Mouse (Mus musculus): Measurements from ENCODE around the gene Fancc. TPM values are rescaled to one million over a fixed set of nuclear protein-coding genes. Genes with fewer than 3 reads are reported as not detected.

The Fancc gene
- polyA plus RNA-seq, 1 experiment from 2014 or later = 16.1 TPM

DNA sequence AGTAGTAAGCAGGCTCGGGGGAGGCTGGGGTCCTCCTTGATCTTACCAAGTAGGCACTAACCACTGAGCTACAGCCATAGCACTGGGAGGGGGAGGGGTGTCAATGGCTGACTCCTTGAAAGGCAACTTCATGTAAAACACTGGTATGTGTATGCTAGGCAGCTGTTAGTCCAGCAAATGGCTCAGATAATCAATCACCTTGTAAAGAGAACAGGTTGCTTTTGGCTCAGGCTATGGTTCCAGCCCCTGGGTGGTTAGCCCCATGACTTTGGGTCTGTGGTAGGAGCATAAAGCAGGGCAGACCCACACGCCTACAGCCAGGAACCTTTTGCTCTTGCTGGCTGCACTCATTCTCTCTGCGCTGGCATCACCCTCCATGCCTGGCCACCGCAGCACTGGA lies 207.0 kb downstream of the Fancc start:
- peaks cover 22% of the 10 kb centered on the region for H3K4me1 ChIP-seq
- H3K36me3 ChIP-seq (replicated peaks) = no peaks in the 10 kb centered on the region
- no peak for ATAC-seq (replicated peaks)
- WGBS = 88% methylated on average over 4 of the region's 4 CpGs
- no peaks in the 10 kb centered on the region for H3K27me3 ChIP-seq (replicated peaks)
- no peak overlapping the region for H3K9ac ChIP-seq
- no peak overlapping the region for H3K4me3 ChIP-seq
- H3K27ac ChIP-seq = no peak overlapping the region
- H3K4me2 ChIP-seq = no peak overlapping the region
- H3K9me3 ChIP-seq = no peaks in the 10 kb centered on the region

DNA sequence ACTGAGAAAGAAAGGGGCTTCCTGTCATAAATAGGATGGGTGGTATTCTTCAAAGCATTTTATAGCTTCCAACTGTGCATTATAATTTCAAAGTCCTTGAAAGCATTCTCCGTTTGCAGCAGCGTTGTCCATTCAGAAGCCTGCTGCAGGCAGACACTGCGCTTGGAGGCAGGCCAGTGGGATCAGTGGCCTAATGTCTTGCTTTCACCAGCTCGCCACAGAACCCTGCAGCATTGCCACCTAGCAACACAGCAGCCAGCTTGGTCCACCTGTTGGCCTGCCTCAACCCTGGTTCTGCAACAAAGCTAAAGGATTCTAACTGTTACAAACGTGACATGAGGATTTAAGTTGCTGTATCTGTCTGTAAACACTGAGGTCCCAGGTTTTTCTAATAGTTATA lies 207.4 kb downstream of the Fancc start:
- Histone ChIP-seq H3K27me3 (replicated peaks) (no peaks in the 10 kb centered on the region), H3K4me2 (no peak overlapping the region), H3K27ac (no peak overlapping the region), H3K9ac (no peak overlapping the region), H3K36me3 (replicated peaks) (no peaks in the 10 kb centered on the region), H3K9me3 (no peaks in the 10 kb centered on the region), H3K4me3 (no peak overlapping the region), H3K4me1 (peaks cover 19% of the 10 kb centered on the region)
- ATAC-seq (replicated peaks) = no peak
- WGBS = 42% methylated on average over 5 of the region's 5 CpGs

DNA sequence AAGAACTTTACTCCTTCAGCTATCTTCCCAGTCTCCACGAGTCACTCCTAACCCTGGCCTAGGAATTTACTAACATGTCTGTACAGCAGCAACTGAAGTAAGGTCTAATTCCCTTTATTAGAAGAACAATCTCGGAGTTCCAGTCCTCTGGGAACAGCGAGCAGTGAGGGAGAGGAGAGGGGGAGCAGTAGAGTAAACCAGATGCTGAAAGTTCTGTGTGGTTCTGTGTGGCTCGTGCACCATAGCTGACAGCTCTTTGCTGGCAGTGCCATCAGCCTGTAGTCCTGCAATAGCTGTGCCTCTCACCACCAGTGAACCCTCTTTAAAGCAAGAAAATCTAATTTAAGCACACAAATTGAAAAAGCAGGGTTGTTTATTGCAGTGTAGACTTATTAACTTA lies 207.9 kb downstream of the Fancc start:
- no peaks in the 10 kb centered on the region for H3K9me3 ChIP-seq
- H3K4me3 ChIP-seq = no peak overlapping the region
- H3K27me3 ChIP-seq (replicated peaks) = no peaks in the 10 kb centered on the region
- H3K4me1 ChIP-seq = peaks cover 14% of the 10 kb centered on the region
- WGBS = 58% methylated on average over 4 of the region's 4 CpGs
- ATAC-seq (replicated peaks) = no peak
- H3K27ac ChIP-seq = peak overlapping the region; percentile 9; the same call in 1 of the 2 replicates
- no peak overlapping the region for H3K4me2 ChIP-seq
- no peak overlapping the region for H3K9ac ChIP-seq
- no peaks in the 10 kb centered on the region for H3K36me3 ChIP-seq (replicated peaks)

DNA sequence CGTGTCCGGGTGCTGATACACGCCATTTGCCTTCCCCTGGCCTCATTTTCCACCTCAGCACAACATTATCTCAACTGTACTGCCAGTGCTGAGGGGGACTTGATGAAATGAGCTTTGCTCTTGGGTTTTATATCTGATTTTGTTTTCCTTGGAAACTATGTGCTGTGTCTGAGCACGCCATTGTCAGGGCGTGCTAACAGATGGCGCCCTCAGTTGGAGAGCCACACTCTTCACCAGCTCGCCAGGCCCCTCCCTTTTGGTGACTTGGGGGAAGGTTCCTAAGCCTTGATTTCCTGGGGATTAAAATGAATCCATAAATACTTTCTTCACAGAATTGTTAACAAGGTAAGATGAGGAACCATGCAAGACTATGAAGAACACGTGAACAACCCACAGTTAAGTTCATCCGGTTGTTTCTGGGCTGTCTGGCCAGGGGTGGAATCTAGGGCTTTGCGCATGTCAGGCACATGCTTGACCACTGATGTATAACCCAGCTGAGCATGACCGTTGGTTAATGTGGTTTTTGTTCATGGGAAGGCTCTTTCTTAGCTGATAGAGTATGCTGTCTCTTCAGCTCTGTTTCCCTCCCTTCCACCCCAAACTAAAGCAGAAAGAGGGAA lies 210.5 kb downstream of the Fancc start:
- 86% methylated on average over 11 of the region's 11 CpGs for WGBS
- H3K4me2 ChIP-seq = no peak overlapping the region
- peaks cover 13% of the 10 kb centered on the region for H3K4me1 ChIP-seq
- no peak overlapping the region for H3K9ac ChIP-seq
- no peaks in the 10 kb centered on the region for H3K9me3 ChIP-seq
- no peak overlapping the region for H3K27ac ChIP-seq
- no peaks in the 10 kb centered on the region for H3K27me3 ChIP-seq (replicated peaks)
- no peaks in the 10 kb centered on the region; the same call in 1 of the 2 replicates for H3K36me3 ChIP-seq (replicated peaks)
- H3K4me3 ChIP-seq = no peak overlapping the region
- no peak for ATAC-seq (replicated peaks)

DNA sequence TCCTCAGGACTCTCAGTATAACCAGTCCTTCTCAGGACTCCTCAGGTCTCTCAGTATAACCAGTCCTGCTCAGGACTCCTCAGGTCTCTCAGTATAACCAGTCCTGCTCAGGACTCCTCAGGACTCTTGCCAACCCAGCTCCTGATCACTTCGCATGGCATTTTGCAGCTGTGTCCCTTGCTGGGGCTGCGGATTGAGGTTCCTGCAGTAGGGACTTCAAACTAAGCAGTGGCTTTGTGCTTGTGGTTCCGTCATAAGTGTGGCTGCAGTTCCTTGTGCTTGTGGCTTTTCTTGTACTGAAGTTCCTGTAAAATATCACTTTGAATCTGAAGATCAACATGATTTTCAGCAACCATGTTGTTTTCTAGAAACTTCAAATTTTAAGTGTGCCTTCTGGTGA lies 212.3 kb downstream of the Fancc start:
- Histone ChIP-seq H3K36me3 (replicated peaks) (no peaks in the 10 kb centered on the region; the same call in 1 of the 2 replicates), H3K4me2 (no peak overlapping the region), H3K27ac (no peak overlapping the region), H3K27me3 (replicated peaks) (no peaks in the 10 kb centered on the region), H3K4me1 (peaks cover 12% of the 10 kb centered on the region), H3K4me3 (no peak overlapping the region), H3K9ac (no peak overlapping the region), H3K9me3 (no peaks in the 10 kb centered on the region)
- no peak for ATAC-seq (replicated peaks)
- WGBS = 92% methylated on average over 3 of the region's 3 CpGs

DNA sequence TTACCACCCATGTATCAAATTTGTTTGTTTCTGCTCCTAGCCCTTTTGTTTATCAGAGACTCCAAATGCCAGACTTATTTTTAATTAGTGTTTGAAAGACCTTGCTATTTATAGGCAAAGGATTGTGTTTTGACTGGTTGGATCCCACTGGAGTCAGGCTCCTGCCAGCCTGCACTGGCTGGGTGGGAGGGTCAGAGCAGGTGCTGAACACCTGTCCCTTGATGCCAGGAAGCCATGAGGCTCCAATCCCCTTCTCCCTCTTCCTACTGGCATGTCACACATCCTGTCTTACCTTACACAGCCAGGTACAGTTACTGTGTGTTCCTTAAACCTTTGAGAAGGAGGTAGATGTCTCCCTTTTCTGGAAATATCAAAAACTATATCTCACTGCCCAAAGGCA lies 213.8 kb downstream of the Fancc start:
- Histone ChIP-seq H3K4me2 (no peak overlapping the region), H3K36me3 (replicated peaks) (no peaks in the 10 kb centered on the region; the same call in 1 of the 2 replicates), H3K4me1 (peaks cover 9% of the 10 kb centered on the region), H3K4me3 (no peak overlapping the region), H3K27ac (no peak overlapping the region), H3K27me3 (replicated peaks) (no peaks in the 10 kb centered on the region), H3K9me3 (no peaks in the 10 kb centered on the region), H3K9ac (no peak overlapping the region)
- ATAC-seq (replicated peaks) = no peak

DNA sequence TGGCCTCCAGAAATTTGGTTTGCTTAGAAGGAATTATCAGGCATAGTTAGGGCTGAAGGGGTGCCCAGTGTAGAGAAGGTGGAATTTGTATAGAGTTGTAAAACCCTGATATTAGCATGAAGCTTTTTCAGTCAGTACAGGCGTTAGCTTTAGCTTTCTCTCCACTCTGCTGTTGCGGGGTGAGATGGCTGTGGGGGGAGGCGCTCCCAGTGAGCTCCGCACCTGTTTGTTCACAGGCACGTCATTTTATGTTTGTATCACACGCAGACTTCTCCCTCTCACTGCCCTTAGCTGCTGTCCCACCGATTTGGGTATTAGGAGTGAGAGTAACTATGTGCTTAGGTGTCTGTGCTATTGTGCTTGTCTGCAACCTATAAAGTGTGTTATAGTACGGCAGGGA lies 215.9 kb downstream of the Fancc start:
- no peaks in the 10 kb centered on the region for H3K27me3 ChIP-seq (replicated peaks)
- WGBS = 77% methylated on average over 8 of the region's 8 CpGs
- no peak for ATAC-seq (replicated peaks)
- H3K36me3 ChIP-seq (replicated peaks) = no peaks in the 10 kb centered on the region; the same call in 1 of the 2 replicates
- peaks cover 9% of the 10 kb centered on the region for H3K4me1 ChIP-seq
- no peak overlapping the region for H3K9ac ChIP-seq
- H3K27ac ChIP-seq = no peak overlapping the region
- no peak overlapping the region for H3K4me3 ChIP-seq
- H3K9me3 ChIP-seq = no peaks in the 10 kb centered on the region
- H3K4me2 ChIP-seq = no peak overlapping the region

DNA sequence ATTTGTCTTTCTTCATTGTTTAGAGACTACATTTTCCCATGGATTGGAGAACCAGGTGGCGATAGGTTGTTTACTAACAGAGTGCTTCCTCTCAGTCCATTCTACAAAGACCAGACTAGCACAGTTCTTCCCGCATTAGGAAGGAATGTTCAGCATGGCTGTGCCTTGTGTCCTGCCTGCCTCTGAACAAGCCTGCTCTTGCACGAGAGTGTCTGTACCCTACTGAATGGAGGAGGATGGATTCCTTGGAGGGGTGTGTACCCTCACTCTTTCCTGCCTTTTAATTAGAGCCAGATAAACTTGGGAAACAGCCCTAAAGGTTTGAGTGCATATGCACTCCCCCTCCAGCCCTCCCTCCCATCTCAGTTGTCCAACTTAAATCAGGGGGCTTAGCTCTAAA lies 216.7 kb downstream of the Fancc start:
- Histone ChIP-seq H3K9ac (no peak overlapping the region), H3K4me1 (peaks cover 9% of the 10 kb centered on the region), H3K27ac (no peak overlapping the region), H3K36me3 (replicated peaks) (no peaks in the 10 kb centered on the region; the same call in 1 of the 2 replicates), H3K4me2 (no peak overlapping the region), H3K27me3 (replicated peaks) (no peaks in the 10 kb centered on the region), H3K4me3 (no peak overlapping the region), H3K9me3 (no peaks in the 10 kb centered on the region)
- WGBS = 40% methylated on average over 3 of the region's 3 CpGs
- ATAC-seq (replicated peaks) = no peak

DNA sequence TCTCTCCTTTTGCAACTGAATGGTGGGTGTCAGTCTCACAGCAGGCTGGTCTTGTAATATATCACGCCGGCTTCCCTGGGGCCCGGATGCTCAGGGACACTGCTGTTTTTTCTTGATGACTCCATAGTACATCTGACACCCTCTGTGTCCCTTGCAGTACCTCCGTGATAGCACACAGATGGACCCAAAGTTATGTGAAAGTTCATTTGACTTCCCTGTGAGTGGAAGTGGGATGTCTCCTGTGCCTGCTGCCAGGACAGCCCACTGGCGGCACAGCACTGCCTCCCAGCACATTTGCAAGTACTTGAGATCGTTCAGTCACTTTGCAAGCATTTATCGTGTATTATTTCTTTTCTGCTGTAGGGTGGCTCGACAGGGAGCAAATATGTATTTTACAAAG lies 217.3 kb downstream of the Fancc start:
- no peak for ATAC-seq (replicated peaks)
- no peak overlapping the region for H3K9ac ChIP-seq
- H3K36me3 ChIP-seq (replicated peaks) = no peaks in the 10 kb centered on the region; the same call in 1 of the 2 replicates
- H3K27ac ChIP-seq = no peak overlapping the region
- H3K4me2 ChIP-seq = no peak overlapping the region
- H3K9me3 ChIP-seq = no peaks in the 10 kb centered on the region
- peaks cover 9% of the 10 kb centered on the region for H3K4me1 ChIP-seq
- WGBS = 56% methylated on average over 8 of the region's 8 CpGs
- H3K4me3 ChIP-seq = no peak overlapping the region
- H3K27me3 ChIP-seq (replicated peaks) = no peaks in the 10 kb centered on the region

DNA sequence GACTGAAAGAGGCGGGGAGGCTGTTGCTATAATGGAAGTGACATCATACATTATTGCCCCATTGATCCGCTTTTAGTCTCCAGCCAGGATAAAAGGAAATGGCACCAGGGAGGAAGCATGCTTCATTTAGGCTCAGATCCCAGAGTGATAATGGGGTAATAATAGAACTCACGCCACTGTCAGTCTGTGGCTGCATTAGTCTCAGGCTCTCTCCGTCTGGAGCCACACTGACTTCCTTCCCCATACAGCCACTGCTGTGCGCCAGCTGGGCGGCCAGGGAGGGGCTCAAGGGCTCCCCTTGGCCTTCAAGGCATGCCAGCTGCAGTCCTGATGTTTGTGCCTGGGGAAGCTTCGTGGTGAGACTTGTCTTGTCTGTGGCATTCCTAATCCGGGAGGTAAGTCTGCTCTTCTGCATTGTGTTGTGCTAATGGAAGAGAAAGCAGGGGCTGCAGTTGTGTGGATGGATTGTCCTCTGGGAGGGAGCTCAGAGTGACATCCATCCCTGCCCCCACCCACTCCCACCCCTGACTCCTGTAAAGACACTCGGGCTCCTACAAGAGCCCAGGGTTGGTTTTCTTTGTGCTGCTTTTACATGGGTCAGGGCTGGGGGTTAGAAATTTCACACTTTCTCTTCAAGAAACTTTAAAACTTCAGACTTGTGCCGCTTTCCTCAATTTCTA lies 218.1 kb downstream of the Fancc start:
- H3K4me1 ChIP-seq = peaks cover 9% of the 10 kb centered on the region
- no peak overlapping the region; the same call in 1 of the 2 replicates for H3K27ac ChIP-seq
- H3K4me2 ChIP-seq = peak overlapping the region; percentile 10; the same call in 1 of the 2 replicates
- H3K4me3 ChIP-seq = no peak overlapping the region
- H3K9ac ChIP-seq = no peak overlapping the region
- 12% methylated on average over 10 of the region's 10 CpGs for WGBS
- H3K36me3 ChIP-seq (replicated peaks) = no peaks in the 10 kb centered on the region; the same call in 1 of the 2 replicates
- no peaks in the 10 kb centered on the region for H3K9me3 ChIP-seq
- H3K27me3 ChIP-seq (replicated peaks) = no peaks in the 10 kb centered on the region
- peak; percentile 63 for ATAC-seq (replicated peaks)

DNA sequence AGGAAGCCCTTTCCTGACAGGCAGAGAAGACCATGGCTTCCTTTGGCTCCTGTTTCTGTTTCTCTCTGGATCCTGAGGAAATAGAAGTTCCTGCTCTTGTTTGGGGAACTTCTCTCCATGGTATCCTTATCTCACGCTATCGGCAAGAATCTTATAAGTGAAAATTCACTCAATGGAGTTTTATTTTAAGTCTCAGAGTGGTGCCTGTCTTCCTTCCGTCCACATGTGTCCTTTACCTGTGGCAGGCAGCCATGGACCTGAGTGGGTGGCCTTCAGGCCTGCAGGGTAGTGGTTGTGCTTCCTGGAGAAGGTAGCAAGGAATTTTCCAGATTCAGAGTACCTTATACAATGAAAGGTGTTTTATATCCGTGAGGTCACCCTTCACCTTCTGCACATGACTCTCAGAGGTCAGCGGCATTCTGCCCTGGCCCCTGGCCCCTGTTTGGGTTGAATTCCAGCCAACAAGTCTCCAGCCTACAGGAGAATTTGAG lies 218.9 kb downstream of the Fancc start:
- no peak overlapping the region for H3K27ac ChIP-seq
- no peak overlapping the region for H3K4me3 ChIP-seq
- no peaks in the 10 kb centered on the region for H3K9me3 ChIP-seq
- no peak for ATAC-seq (replicated peaks)
- no peak overlapping the region for H3K9ac ChIP-seq
- 0 out of 2 replicates have a peak overlapping the region, but pooled peaks have one; percentile 10 for H3K4me2 ChIP-seq
- H3K36me3 ChIP-seq (replicated peaks) = no peaks in the 10 kb centered on the region
- peaks cover 11% of the 10 kb centered on the region for H3K4me1 ChIP-seq
- 61% methylated on average over 5 of the region's 5 CpGs for WGBS
- no peaks in the 10 kb centered on the region for H3K27me3 ChIP-seq (replicated peaks)

DNA sequence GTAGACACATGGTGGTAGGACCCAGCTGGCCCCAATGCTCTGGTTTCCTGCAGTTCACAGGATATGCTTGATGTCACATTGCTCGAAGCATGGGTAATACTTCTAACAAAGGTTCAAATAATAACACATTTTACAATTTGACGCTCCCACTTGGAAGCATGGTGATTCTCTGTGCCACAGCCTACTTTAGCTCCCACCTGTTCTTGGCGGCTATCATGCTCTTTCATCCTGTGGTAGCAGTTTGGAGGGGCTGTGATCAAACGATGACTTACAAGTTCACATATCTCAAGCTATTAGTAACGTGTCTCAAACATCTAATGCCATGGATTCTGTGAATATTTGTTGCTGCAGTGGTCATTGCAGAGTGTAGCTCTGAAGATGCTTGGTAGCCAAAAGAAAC lies 219.8 kb downstream of the Fancc start:
- WGBS = 78% methylated on average over 5 of the region's 5 CpGs
- no peak for ATAC-seq (replicated peaks)
- H3K9me3 ChIP-seq = no peaks in the 10 kb centered on the region
- peaks cover 20% of the 10 kb centered on the region for H3K4me1 ChIP-seq
- no peak overlapping the region for H3K9ac ChIP-seq
- no peak overlapping the region for H3K27ac ChIP-seq
- no peak overlapping the region for H3K4me3 ChIP-seq
- H3K27me3 ChIP-seq (replicated peaks) = no peaks in the 10 kb centered on the region
- H3K4me2 ChIP-seq = no peak overlapping the region
- no peaks in the 10 kb centered on the region for H3K36me3 ChIP-seq (replicated peaks)

DNA sequence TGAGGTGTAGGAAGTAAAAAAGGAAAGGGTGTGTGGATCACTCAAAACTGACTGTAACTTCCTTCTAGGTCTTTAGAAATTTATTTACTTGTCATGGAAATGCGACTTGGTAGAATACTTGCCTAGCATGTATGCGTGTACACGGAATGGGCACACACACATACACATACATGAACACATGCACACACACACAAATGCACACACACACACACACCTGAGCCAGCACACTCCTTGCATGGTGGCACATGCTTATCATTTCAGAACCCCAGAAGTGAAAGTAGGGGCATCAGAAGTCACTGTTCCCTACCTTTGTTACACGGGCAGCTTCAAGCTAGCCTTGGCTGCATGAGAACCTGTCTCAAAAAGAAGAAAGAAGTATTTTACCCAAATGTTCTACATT lies 220.7 kb downstream of the Fancc start:
- Histone ChIP-seq H3K4me3 (no peak overlapping the region), H3K27ac (no peak overlapping the region), H3K9me3 (no peaks in the 10 kb centered on the region), H3K9ac (no peak overlapping the region), H3K4me1 (peaks cover 26% of the 10 kb centered on the region), H3K27me3 (replicated peaks) (no peaks in the 10 kb centered on the region), H3K36me3 (replicated peaks) (no peaks in the 10 kb centered on the region), H3K4me2 (no peak overlapping the region)
- no peak for ATAC-seq (replicated peaks)
- WGBS = 97% methylated on average over 4 of the region's 4 CpGs
